Mouse (Mus musculus) lung, embryonic 15.5 days (tissue): ENCODE data around the gene Sec14l5. TPM values are rescaled to one million over a fixed set of nuclear protein-coding genes. Genes with fewer than 3 reads are reported as not detected.

ENCODE experiments used
- ATAC-seq: fragments of 200-750 bp; cut with Nextera tagmentation; 2 replicates; pipeline ENCODE4 v1.8.0; 2017; ENCODE audit warnings: moderate number of reproducible peaks, borderline replicate concordance; ENCODE audit not compliant: low FRiP score, low TSS enrichment; ENCODE audit errors: extremely low read depth
- H3K27ac ChIP-seq: fragments of 300-500 bp; sonication (generic); 2 replicates; pipeline ENCODE4 v1.5.1; 2015; ENCODE audit warnings: moderate library complexity, mild to moderate bottlenecking, inconsistent platforms
- H3K27me3 ChIP-seq: fragments of 300-500 bp; sonication (generic); 2 replicates; pipeline ENCODE4 v1.6.1; 2015; ENCODE audit warnings: inconsistent platforms
- H3K36me3 ChIP-seq: fragments of 300-500 bp; sonication (generic); 2 replicates; pipeline ENCODE4 v1.6.1; 2015; ENCODE audit warnings: inconsistent platforms
- H3K4me1 ChIP-seq: fragments of 300-500 bp; sonication (generic); 2 replicates; pipeline ENCODE4 v1.6.1; 2015; ENCODE audit warnings: inconsistent platforms
- H3K4me2 ChIP-seq: fragments of 300-500 bp; sonication (generic); 2 replicates; pipeline ENCODE4 v1.6.1; 2015; ENCODE audit warnings: inconsistent platforms, mild to moderate bottlenecking, moderate library complexity
- H3K4me3 ChIP-seq: fragments of 300-500 bp; sonication (generic); 2 replicates; pipeline ENCODE4 v1.5.1; 2015; ENCODE audit warnings: mild to moderate bottlenecking, inconsistent platforms
- H3K9ac ChIP-seq: fragments of 300-500 bp; sonication (generic); 2 replicates; pipeline ENCODE4 v1.6.1; 2015; ENCODE audit warnings: inconsistent platforms
- H3K9me3 ChIP-seq: fragments of 300-500 bp; sonication (generic); 2 replicates; pipeline ENCODE4 v1.6.1; 2016; ENCODE audit warnings: inconsistent platforms
- WGBS: fragments of 180-500 bp; shearing (Covaris S2); methylation state at CpG from one replicate; pipeline ENCODE4 v1.1.7; 2015; 5-methylcytosine and 5-hydroxymethylcytosine counted together
- polyA plus RNA-seq: library from polyadenylated mRNA; unstranded; fragments of >200 nt; fragmentation: Nextera tagmentation; extraction: Ambion mirVana; gene quantifications from 2 replicates; pipeline ENCODE4 v1.2.1, GENCODE M21; 2015

Gene Sec14l5
- polyA plus RNA-seq, 1 experiment from 2014 or later = 0.65 TPM

DNA sequence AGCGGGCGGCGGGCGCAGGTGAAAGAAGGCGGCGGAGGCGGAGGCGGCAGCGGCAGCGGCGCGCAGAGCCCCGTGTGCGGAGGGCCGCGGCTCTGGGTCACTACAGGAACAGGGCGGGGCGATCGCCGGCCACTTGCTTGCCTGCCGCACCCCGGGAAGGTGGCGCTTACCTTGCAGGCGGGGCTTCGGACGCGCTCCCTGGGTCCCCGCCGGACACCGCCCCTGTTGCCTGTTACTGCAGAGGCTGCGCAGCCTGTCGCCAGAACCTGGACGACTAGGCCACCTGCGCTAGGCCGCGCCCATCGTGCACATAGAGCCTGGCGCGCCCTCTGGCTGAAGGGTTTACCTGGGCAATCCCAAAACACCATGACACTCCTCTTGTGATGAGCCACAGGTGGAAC lies 14.5 kb upstream of the Sec14l5 start, which contains the start of gene Ppl:
Ppl (minus strand) TSS at position 21 of the 401 bp plus-strand sequence.
- peak; percentile 54 for ATAC-seq
- Histone ChIP-seq H3K4me2 (peak within 1 kb of the TSS; percentile 62), H3K4me3 (peak within 1 kb of the TSS; percentile 52), H3K9me3 (no peaks in the 10 kb centered on the region), H3K9ac (peak within 1 kb of the TSS; percentile 51), H3K4me1 (peaks cover 58% of the 10 kb centered on the region), H3K27me3 (peaks cover 48% of the 10 kb centered on the region), H3K27ac (peak within 1 kb of the TSS; percentile 47), H3K36me3 (no peaks in the 10 kb centered on the region)
- 1% methylated on average over 38 of the region's 39 CpGs for WGBS

DNA sequence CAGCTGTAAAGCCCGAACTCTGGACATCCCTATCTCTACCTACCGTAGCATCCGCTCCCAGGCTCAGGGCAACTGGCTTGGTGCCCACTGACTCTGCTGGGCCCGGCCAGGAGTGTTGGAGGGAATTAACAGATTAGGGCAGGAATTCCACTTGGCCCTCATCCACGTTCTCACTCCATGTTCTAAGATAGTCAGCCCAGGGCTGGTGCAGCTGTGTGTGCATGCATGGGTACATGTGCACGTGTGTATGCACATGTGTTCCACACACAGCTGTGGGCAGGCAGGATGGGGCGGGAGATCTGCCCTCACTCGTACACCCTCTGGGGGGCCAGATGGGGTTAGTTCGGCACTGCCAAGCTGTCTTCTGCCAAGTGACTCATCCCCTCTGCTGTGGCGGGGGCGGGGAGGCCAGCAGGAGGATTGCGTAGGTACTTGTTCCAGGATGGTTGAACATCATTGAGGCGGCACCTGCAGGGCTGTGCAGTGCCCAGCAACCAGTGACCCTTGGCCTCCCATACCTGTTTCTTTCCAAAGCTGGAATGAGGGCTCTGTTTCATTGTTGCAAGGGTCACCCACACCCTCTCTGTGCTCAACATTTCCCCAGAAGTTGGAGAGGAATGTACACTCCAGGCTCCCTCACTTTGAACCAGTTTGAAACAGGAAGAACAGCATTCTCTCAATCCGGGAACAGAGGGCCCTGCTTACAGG lies 12.1 kb upstream of the Sec14l5 start:
- peaks cover 45% of the 10 kb centered on the region for H3K27me3 ChIP-seq
- peak overlapping the region; percentile 88 for H3K27ac ChIP-seq
- H3K9ac ChIP-seq = no peak overlapping the region
- no peak overlapping the region for H3K4me2 ChIP-seq
- WGBS = 43% methylated on average over 14 of the region's 14 CpGs
- ATAC-seq = no peak
- H3K4me1 ChIP-seq = peaks cover 58% of the 10 kb centered on the region
- no peak overlapping the region for H3K4me3 ChIP-seq
- no peaks in the 10 kb centered on the region for H3K9me3 ChIP-seq
- H3K36me3 ChIP-seq = no peaks in the 10 kb centered on the region

DNA sequence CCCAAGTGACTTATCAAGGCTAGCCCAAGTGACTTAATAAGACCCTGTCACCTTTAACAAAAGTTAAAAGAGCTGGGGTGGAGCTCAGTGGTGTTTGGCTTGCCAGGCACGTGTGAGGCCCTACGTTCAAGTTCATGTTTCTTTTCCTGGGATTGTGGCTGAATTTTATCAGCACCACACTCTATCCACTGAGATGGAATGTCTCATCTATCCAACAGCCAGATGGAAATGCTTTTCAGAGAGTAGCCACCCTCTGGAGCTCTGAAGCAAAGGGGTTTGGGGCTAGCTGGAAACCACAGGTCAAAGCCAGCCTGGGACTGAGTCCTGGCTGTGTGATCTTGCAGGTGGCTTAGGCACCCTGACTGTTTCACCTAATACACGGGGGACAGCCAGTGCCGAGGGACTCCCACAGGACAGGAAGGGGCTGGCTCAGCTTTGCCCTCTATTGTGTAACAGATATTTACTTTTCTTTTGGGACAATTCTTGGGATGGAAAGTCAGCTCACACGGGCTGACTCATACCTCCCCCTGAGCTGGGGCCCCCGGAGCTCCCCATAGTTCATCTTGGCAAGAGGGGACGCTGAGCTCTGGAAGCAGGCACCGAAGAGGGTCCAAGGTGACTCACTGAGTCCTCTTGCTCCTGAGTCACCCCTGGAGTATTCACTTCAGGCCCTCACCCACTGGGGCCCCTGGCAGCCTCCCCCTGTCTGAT lies 11.2 kb upstream of the Sec14l5 start:
- ATAC-seq = 0 out of 2 replicates have a peak, but pooled peaks have one; percentile 1
- Histone ChIP-seq H3K4me1 (peaks cover 55% of the 10 kb centered on the region), H3K4me3 (no peak overlapping the region), H3K9me3 (no peaks in the 10 kb centered on the region), H3K4me2 (no peak overlapping the region), H3K27me3 (peaks cover 37% of the 10 kb centered on the region), H3K27ac (peak overlapping the region; percentile 88), H3K9ac (no peak overlapping the region), H3K36me3 (no peaks in the 10 kb centered on the region)
- WGBS = 40% methylated on average over 8 of the region's 8 CpGs

DNA sequence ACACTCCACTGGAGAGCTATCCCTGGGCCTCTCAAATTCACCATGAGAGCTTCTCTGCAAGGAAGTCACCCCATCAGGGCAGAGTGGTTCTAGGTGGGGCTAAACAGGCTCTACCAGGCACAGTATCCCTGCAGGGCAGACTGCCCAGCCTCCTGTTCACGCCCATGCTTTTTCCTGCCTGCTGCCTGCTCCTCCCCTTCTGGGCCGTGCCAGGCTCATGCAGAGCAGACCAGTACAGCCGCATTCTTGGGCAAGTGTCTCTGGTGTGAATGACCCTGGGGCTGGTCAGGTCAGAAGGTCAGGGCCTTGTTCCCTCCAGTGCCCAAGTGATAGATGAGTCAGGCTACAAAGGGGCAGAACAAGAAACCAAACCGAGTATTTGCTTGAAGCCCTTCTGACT lies 10.4 kb upstream of the Sec14l5 start:
- peaks cover 29% of the 10 kb centered on the region for H3K27me3 ChIP-seq
- no peak overlapping the region for H3K9ac ChIP-seq
- 8% methylated on average over 4 of the region's 4 CpGs for WGBS
- H3K4me2 ChIP-seq = no peak overlapping the region
- peaks cover 47% of the 10 kb centered on the region for H3K4me1 ChIP-seq
- peak; percentile 78 for ATAC-seq
- no peak overlapping the region for H3K4me3 ChIP-seq
- no peaks in the 10 kb centered on the region for H3K9me3 ChIP-seq
- peak overlapping the region; percentile 88 for H3K27ac ChIP-seq
- H3K36me3 ChIP-seq = no peaks in the 10 kb centered on the region

DNA sequence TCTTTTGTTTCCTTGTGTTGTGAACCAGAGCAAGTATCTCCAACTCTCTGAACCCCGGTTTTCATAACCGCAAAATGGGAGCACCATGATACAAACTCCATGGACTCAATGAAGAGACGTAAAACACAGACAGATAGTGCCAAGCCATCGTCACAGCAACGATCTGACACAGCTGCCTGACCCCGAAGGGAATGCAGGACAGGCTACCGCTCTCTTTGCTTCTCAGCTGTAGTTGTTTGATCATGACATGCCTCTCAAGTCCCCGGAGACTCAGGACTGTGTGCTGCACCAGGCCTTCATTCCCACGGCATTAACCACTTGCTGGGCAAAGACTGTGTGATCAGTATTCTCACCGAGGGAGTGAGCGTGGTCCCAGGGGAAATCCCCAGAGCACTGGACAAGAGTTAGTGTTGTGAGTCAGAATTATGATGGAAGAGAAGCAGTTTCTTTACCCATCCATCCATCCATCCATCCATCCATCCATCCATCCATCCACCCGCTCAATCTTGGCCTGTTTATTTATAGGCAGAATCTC lies 9.8 kb upstream of the Sec14l5 start:
- no peak overlapping the region for H3K4me3 ChIP-seq
- H3K4me1 ChIP-seq = peaks cover 41% of the 10 kb centered on the region
- H3K27me3 ChIP-seq = peaks cover 23% of the 10 kb centered on the region
- 50% methylated on average over 12 of the region's 12 CpGs for WGBS
- H3K4me2 ChIP-seq = no peak overlapping the region
- H3K27ac ChIP-seq = peak overlapping the region; percentile 88
- no peak for ATAC-seq
- H3K36me3 ChIP-seq = no peaks in the 10 kb centered on the region
- no peaks in the 10 kb centered on the region for H3K9me3 ChIP-seq
- no peak overlapping the region for H3K9ac ChIP-seq

DNA sequence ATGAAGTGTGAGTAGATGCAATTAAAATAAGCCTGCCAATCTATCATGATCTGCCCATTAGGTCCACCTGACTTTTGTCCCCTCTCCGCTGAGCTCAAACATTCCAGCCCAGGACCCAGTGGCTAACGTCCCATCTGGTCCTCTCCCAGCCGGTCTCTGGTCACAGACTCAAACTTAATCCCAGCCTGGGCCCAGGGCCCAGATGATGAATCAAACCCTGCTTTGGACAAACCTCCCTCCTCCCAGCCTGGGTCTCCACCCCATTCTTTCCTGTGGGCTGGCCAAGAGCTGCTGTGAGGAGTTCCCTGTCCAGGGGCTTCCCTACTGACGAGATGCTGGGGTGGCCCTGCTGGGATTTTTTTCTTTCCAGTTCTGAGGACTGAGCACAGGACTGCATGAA lies 7.2 kb upstream of the Sec14l5 start:
- no peak for ATAC-seq
- no peak overlapping the region for H3K4me3 ChIP-seq
- H3K27me3 ChIP-seq = no peaks in the 10 kb centered on the region
- peaks cover 22% of the 10 kb centered on the region for H3K4me1 ChIP-seq
- H3K36me3 ChIP-seq = no peaks in the 10 kb centered on the region
- H3K9me3 ChIP-seq = no peaks in the 10 kb centered on the region
- 26% methylated on average over 4 of the region's 4 CpGs for WGBS
- no peak overlapping the region for H3K27ac ChIP-seq
- H3K9ac ChIP-seq = no peak overlapping the region
- H3K4me2 ChIP-seq = no peak overlapping the region

DNA sequence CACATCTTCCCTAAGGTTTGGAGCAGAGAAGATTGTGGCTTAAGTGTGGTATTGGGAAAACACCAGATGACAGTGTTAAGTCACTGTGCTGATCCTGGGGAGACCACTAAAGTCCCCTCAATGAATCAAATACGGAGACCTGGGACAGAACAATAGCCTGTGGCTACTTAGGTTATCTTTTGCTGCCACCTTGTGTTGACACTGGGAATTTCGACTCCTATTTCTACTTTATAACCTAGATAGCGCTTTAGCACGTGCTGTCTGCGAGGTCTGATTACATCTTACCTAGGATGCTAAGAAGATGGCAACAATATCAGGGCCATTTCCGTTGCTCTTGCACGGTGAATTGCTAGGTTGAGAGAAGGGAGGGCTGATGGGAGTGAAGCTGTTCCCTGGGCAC lies 1.3 kb upstream of the Sec14l5 start:
- Histone ChIP-seq H3K9me3 (no peaks in the 10 kb centered on the region), H3K4me2 (no peak overlapping the region)

DNA sequence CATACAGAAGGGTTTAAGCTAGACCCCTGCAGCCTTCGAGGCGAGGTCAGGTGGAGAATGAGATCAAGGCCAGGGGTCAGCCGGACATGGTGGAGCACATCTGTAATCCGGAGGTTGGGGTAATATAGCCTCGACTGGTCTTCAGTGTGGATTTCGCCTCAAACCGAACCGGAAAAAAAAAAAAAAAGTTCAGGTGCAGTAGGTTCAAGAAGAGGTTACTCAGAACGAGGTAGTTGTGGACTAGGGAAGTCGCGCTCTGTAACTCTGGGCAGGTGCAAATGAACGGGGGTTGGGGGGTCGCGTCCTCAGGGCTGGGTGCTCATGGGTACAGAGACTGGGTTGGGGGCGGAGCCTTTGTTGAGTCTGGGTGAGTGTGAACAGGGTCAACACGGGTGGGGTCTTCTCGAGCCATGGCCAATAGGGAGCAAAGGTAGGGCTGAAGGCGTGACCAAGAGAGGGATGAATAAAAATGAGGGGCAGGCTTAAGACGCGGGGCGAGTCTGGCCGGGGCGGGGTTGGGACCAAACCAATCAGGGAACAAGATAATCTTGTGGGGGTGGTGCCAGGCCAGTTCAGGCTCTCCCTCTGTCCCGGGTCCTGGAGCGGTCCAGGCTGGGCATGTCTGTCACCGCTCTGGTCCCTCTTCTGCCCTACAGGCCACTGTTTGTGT lies 407 bp upstream of the Sec14l5 start:
- peaks cover 12% of the 10 kb centered on the region for H3K4me1 ChIP-seq
- H3K27ac ChIP-seq = no peak overlapping the region
- H3K36me3 ChIP-seq = no peaks in the 10 kb centered on the region
- H3K9ac ChIP-seq = no peak overlapping the region
- peaks cover 14% of the 10 kb centered on the region for H3K27me3 ChIP-seq
- peak; percentile 92 for ATAC-seq
- no peaks in the 10 kb centered on the region for H3K9me3 ChIP-seq
- H3K4me2 ChIP-seq = peak overlapping the region; percentile 66
- peak overlapping the region; percentile 34 for H3K4me3 ChIP-seq
- 1% methylated on average over 26 of the region's 26 CpGs for WGBS

More for the DNA sequence above, 1.3 kb upstream of the Sec14l5 start:
- ATAC-seq = 0 out of 2 replicates have a peak, but pooled peaks have one; percentile 13
- peaks cover 12% of the 10 kb centered on the region for H3K4me1 ChIP-seq
- H3K27ac ChIP-seq = no peak overlapping the region
- no peak overlapping the region for H3K9ac ChIP-seq
- H3K27me3 ChIP-seq = peaks cover 14% of the 10 kb centered on the region
- WGBS = 0% methylated on average over 7 of the region's 7 CpGs
- no peak overlapping the region for H3K4me3 ChIP-seq
- H3K36me3 ChIP-seq = no peaks in the 10 kb centered on the region

DNA sequence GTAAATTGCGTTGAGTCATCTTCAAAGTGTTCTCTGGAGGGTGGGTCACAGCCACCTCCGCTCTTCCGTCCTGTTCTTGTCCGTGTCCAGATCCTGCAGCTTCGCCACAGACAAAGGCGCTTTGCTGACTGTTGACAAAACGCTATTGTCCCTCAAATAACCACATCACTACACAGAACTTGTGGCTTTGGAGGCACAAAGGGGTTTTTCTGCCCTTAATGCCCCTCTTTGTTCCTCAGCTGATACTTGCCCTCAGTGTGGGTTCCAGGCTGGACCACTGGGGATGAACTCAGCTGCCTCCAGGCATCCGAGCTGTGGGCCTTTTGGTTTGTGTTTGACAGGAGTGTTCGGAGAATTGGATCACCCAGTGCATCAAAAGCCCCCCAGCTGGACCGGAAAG lies 3.6 kb downstream of the Sec14l5 start:
- Histone ChIP-seq H3K36me3 (no peaks in the 10 kb centered on the region), H3K4me3 (no peak overlapping the region), H3K27ac (no peak overlapping the region), H3K27me3 (peaks cover 14% of the 10 kb centered on the region), H3K9me3 (no peaks in the 10 kb centered on the region), H3K9ac (no peak overlapping the region), H3K4me1 (peaks cover 12% of the 10 kb centered on the region), H3K4me2 (no peak overlapping the region)
- WGBS = 79% methylated on average over 10 of the region's 10 CpGs
- no peak for ATAC-seq

DNA sequence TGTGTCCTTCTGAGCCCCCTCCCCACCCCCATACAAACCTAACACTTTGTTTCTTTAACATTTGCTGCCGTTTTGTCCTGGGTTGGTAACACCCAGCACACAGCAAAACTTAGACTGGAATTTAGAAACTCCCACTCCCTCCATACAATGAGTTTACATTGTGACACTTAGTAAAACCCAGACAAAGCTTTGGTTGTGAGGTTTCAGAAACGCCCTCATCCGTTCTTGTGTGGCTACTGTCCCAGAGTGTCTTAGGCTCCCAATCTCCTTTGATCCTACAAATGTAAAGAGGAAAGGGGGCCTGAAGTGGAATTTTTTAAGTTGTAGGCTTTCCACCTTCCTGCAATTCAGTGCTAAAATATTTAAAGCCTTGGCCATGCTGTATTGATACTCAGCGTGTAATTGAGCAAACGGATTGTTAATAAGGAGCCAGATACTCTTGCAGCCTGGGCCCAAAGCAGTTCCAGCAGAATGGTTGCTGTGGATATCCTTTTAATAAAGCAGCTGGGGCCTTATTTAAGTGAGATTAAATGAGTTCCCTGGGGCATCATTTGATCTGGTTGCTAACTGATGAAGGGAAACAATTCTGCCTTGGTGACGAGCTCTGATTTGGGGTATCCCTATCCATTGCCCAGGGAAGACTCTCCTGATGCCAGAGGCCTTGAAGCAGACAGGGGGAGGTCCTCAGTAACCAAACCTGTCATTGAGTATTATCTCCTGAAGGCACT lies 6.6 kb downstream of the Sec14l5 start:
- H3K4me3 ChIP-seq = no peak overlapping the region
- H3K27ac ChIP-seq = peak overlapping the region; percentile 82
- peak; percentile 72 for ATAC-seq
- H3K4me2 ChIP-seq = no peak overlapping the region; the same call in 1 of the 2 replicates
- no peaks in the 10 kb centered on the region for H3K36me3 ChIP-seq
- WGBS = 43% methylated on average over 6 of the region's 6 CpGs
- H3K27me3 ChIP-seq = no peaks in the 10 kb centered on the region
- H3K9me3 ChIP-seq = no peaks in the 10 kb centered on the region
- no peaks in the 10 kb centered on the region for H3K4me1 ChIP-seq
- H3K9ac ChIP-seq = no peak overlapping the region

DNA sequence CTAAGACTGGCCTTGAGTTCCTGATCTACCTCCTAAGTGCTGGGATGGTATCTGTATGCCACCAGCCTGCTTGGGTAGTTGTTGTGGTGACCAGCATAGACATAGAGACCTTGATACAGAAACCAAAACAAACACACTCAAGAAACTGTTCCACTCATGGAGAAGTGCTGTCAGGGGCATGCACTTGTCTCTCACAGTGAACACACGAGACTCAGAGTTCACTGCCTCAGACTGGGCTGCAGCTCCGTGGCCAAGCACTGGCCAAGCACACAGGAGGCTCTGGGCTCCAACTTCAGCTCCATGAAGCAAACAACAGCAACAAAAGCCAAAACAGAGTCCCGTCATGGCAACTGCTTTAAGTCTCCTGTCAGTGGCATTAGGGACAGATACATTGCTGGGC lies 8.1 kb downstream of the Sec14l5 start:
- no peak for ATAC-seq
- Histone ChIP-seq H3K36me3 (no peaks in the 10 kb centered on the region), H3K9me3 (no peaks in the 10 kb centered on the region), H3K4me2 (no peak overlapping the region), H3K27ac (no peak overlapping the region), H3K4me3 (no peak overlapping the region), H3K9ac (no peak overlapping the region), H3K4me1 (no peaks in the 10 kb centered on the region), H3K27me3 (no peaks in the 10 kb centered on the region)
- 35% methylated on average over 3 of the region's 3 CpGs for WGBS
